Mouse (Mus musculus): ENCODE measurements at regions not wholly inside any gene's neighbourhood (a gene's known extent, or its start where the extent isn't known, plus 50 kb on each side); places are given as distances from the start of the nearest gene placed in this dataset.

GRCm38 (mm10) chr19:28111263-28112180 lies 100.6 kb upstream of the Rfx3 start:
- no peak for DNase-seq (ENCODE audit: low read depth, low spot score)

DNA sequence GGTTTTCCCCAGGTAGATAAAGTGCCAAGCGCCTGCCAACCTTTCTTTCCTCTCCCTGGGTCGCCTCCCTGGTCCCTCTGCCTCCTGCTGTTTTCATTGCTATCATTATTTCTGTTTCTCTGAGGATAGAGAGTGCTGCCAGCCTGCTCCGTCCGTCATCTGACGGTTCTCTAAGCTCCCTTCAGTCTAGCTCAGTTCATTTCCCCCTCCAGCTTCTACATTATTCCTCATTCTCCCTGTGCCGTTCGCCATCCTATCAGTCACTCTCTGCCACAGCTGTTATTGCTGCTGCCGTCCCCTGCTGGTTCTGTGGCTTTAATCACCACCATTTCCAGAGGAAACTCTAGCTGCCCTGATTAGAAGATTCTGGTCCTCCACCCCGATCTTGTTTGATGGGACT lies 84.7 kb upstream of the Rfx3 start:
- DNase-seq (ENCODE audit: low read depth, low spot score): no peak

GRCm38 (mm10) chr19:28092252-28092651 lies 81.3 kb upstream of the Rfx3 start:
- DNase-seq (ENCODE audit: low read depth, low spot score): no peak

DNA sequence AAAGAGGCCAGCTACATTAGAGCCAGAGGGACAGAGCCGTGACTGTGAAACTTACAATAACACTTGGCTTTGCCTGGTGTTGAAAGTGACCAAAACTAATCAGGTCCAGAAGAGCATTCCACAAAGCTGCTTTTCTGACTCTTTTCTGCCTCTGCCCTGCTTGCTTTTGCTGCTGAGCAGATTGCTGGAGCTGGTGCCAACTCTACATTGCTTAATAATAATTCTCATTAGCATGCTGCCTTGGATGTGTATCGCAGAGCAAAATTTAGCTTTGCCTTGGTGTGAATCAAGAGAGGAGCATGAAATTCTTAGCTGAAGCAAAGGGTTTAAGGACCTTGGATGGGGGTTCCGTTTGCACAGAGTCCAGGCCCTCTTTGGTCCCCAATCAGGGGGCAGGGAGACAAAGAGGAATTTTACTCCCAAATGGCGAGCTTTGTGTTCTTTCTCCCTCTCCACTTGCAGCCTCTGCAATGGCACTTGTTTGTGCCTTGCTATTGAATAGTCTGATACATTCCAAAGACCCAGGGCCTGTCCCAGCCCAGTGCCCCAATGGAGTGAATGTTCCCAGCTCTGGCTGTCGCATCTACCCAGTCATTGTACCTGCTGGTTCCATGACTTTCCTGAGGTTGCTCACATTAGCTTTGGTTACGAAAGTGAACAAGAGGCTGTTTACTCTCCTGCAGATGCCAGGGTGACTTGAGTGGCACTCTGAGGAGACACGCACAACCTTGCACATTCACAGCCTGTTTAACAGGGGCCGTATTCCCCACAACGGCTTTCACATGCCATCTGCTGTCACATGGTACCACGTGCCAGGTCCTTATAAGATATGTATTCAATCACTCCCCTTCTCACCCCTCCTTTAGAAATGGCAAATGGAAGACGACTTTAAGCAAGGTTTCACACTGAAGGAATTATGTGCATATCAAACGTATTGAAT lies 76.9 kb upstream of the Rfx3 start:
- DNase-seq (ENCODE audit: low read depth, low spot score): no peak

DNA sequence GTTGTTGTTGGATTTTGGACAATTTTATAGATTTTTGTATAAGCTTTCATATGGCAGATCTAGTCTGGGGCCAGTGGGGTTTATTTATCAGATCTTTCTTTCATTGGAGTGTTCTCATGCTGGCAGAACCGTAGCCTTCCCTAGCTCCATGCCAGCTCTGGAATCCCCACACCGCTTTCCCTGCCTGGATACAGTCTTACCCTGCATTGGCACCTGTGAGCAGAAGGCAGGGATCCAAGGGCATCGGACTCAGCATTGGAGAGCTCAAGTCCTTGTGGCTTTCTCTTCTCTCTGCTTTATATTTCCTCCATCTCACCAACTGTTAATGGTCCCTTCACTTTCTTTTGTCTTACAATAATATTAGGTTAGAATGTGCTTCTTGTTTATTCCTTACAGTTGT lies 59.4 kb upstream of the Rfx3 start:
- DNase-seq (ENCODE audit: low read depth, low spot score): no peak
